Mouse (Mus musculus) cortical plate, adult 2 months (tissue): ENCODE data around the gene Thada. TPM values are rescaled to one million over a fixed set of nuclear protein-coding genes. Genes with fewer than 3 reads are reported as not detected.

Experiments
- H3K27ac ChIP-seq: fragments of 200-500 bp; 2 replicates; pipeline ENCODE4 v1.5.1; 2012; ENCODE audit warnings: low read length, control low read depth, inconsistent platforms; ENCODE audit not compliant: insufficient read depth
- H3K4me1 ChIP-seq: fragments of 200-500 bp; 2 replicates; pipeline ENCODE4 v1.6.1; 2011; ENCODE audit warnings: low read length; ENCODE audit not compliant: control insufficient read depth, insufficient read depth
- H3K4me3 ChIP-seq: fragments of 200-500 bp; 2 replicates; pipeline ENCODE4 v1.5.1; 2011; ENCODE audit warnings: mild to moderate bottlenecking, low read length, control low read depth; ENCODE audit not compliant: insufficient read depth
- CTCF ChIP-seq: fragments of 200-500 bp; IDR thresholded peaks from 2 replicates; pipeline ENCODE4 v1.5.1; 2011; ENCODE audit warnings: mild to moderate bottlenecking, control low read depth, low read length; ENCODE audit not compliant: insufficient read depth; ENCODE audit errors: extremely low read depth
- POLR2A ChIP-seq: fragments of 200-500 bp; IDR thresholded peaks from 2 replicates; pipeline ENCODE4 v1.6.1; 2011; ENCODE audit warnings: mild to moderate bottlenecking, low read length, control low read depth; ENCODE audit not compliant: insufficient read depth; ENCODE audit errors: extremely low read depth
- polyA plus RNA-seq: library from polyadenylated mRNA; depleted of rRNA; stranded (reverse); fragments of >200 nt; gene quantifications from 2 replicates; pipeline ENCODE4 v1.2.3, GENCODE M21; 2012

The Thada gene
- polyA plus RNA-seq, 1 experiment = 5.2 TPM

- Histone ChIP-seq H3K4me1 (no peaks in the 10 kb centered on the region), H3K4me3 (no peak overlapping the region), H3K27ac (no peak overlapping the region)
- TF ChIP-seq CTCF (no peak), POLR2A (no peak)
These were observed 46.4 kb downstream of the Thada start for GRCm38 (mm10) chr17:84419326-84420275.

GRCm38 (mm10) chr17:84415936-84416335 lies 50.1 kb downstream of the Thada start:
- H3K4me1 ChIP-seq = no peaks in the 10 kb centered on the region
- H3K4me3 ChIP-seq = no peak overlapping the region
- H3K27ac ChIP-seq = no peak overlapping the region
- no peak for TF ChIP-seq POLR2A
- TF ChIP-seq CTCF = no peak

GRCm38 (mm10) chr17:84408731-84409130 lies 57.3 kb downstream of the Thada start:
- no peaks in the 10 kb centered on the region for H3K4me1 ChIP-seq
- no peak overlapping the region for H3K4me3 ChIP-seq
- no peak overlapping the region for H3K27ac ChIP-seq
- TF ChIP-seq CTCF (no peak), POLR2A (no peak)

- Histone ChIP-seq H3K4me1 (no peaks in the 10 kb centered on the region), H3K27ac (no peak overlapping the region), H3K4me3 (no peak overlapping the region)
- TF ChIP-seq CTCF = no peak
- no peak for TF ChIP-seq POLR2A
These were observed 60.4 kb downstream of the Thada start for GRCm38 (mm10) chr17:84405616-84406015.

GRCm38 (mm10) chr17:84401796-84402195 lies 64.2 kb downstream of the Thada start:
- Histone ChIP-seq H3K4me3 (no peak overlapping the region), H3K4me1 (no peaks in the 10 kb centered on the region), H3K27ac (no peak overlapping the region)
- TF ChIP-seq CTCF (no peak), POLR2A (no peak)

- no peaks in the 10 kb centered on the region for H3K4me1 ChIP-seq
- no peak overlapping the region for H3K27ac ChIP-seq
- TF ChIP-seq CTCF (no peak), POLR2A (no peak)
- no peak overlapping the region for H3K4me3 ChIP-seq
These were observed 66.6 kb downstream of the Thada start for GRCm38 (mm10) chr17:84399431-84399830.

- Histone ChIP-seq H3K4me3 (no peak overlapping the region), H3K27ac (no peak overlapping the region), H3K4me1 (no peaks in the 10 kb centered on the region)
- no peak for TF ChIP-seq POLR2A
- no peak for TF ChIP-seq CTCF
These were observed 76.0 kb downstream of the Thada start for GRCm38 (mm10) chr17:84390026-84390425.

- Histone ChIP-seq H3K4me1 (no peaks in the 10 kb centered on the region), H3K4me3 (no peak overlapping the region), H3K27ac (no peak overlapping the region)
- TF ChIP-seq POLR2A (no peak), CTCF (no peak)
These were observed 79.8 kb downstream of the Thada start for GRCm38 (mm10) chr17:84386176-84386575.

GRCm38 (mm10) chr17:84385696-84386095 lies 80.3 kb downstream of the Thada start:
- H3K27ac ChIP-seq = no peak overlapping the region
- TF ChIP-seq CTCF = peak; percentile 28; the same call in 1 of the 2 replicates
- TF ChIP-seq POLR2A = no peak
- no peaks in the 10 kb centered on the region for H3K4me1 ChIP-seq
- no peak overlapping the region for H3K4me3 ChIP-seq

- TF ChIP-seq CTCF (peak; percentile 27; the same call in 1 of the 2 replicates), POLR2A (no peak)
- Histone ChIP-seq H3K4me1 (no peaks in the 10 kb centered on the region), H3K27ac (no peak overlapping the region), H3K4me3 (no peak overlapping the region)
These were observed 81.3 kb downstream of the Thada start for GRCm38 (mm10) chr17:84384661-84385060.
